Comparison of ENCODE assay signal across 9 mouse cellular contexts in genomic region chr8:120325172-120325767, GRCm38 (mm10).
DNase-seq lines count a peak whose midpoint lies in the region; ATAC-seq and TF ChIP-seq lines count a peak whose summit lies in the region.
"Had no signal": no experiment of that assay in that cellular context is flagged by ENCODE, and none has a peak within 500 bp of the region (broad histone marks: within the 10 kb centered on the region; RNA-seq: fewer than 3 reads in every experiment).

No protein-coding gene starts in this region.

- peaks cover 46% of the 10 kb centered on the region for H3K4me1 ChIP-seq in kidney, embryonic 15.5 days
- peaks cover 16% of the 10 kb centered on the region; the same call in 1 of the 2 replicates for H3K4me1 ChIP-seq in bone marrow, adult 2 months (ENCODE audit: control insufficient read depth, insufficient read depth, low read length)
- H3K4me1 ChIP-seq in limb, embryonic 10.5 days = peaks cover 63% of the 10 kb centered on the region

- 62% methylated on average over 5 of the region's 5 CpGs for WGBS in kidney, embryonic 15.5 days
- 21% methylated on average over 5 of the region's 5 CpGs for WGBS in bone marrow, adult 2 months
- WGBS in limb, embryonic 10.5 days = 70% methylated on average over 5 of the region's 5 CpGs

- H3K27ac ChIP-seq in kidney, embryonic 15.5 days = peak overlapping the region; percentile 25; the same call in 1 of the 2 replicates
- peak overlapping the region; percentile 12; the same call in 1 of the 2 replicates for H3K27ac ChIP-seq in bone marrow, adult 2 months (ENCODE audit: control insufficient read depth, insufficient read depth, low read depth, low read length, poor library complexity)
- H3K27ac ChIP-seq in limb, embryonic 10.5 days = peak overlapping the region; percentile 85
- H3K27ac ChIP-seq: kidney, postnatal 0 days had no signal

- no peaks in the 10 kb centered on the region for H3K36me3 ChIP-seq in kidney, embryonic 15.5 days
- H3K36me3 ChIP-seq in limb, embryonic 10.5 days = no peaks in the 10 kb centered on the region

- ATAC-seq in kidney, embryonic 15.5 days (replicated peaks; ENCODE audit: low FRiP score) = no peak

- no peak for TF ChIP-seq POLR2A in bone marrow, adult 2 months (IDR thresholded peaks at IDR 0.05; ENCODE audit: borderline replicate concordance, control insufficient read depth, low read depth, low read length)

- DNase-seq in kidney, adult 18-20 months = no peak
- DNase-seq in 416B (ENCODE audit: low read depth) = peak; percentile 99
- no peak for DNase-seq in limb, embryonic 10.5 days (ENCODE audit: low spot score)
- no peak for DNase-seq in frontal cortex, postnatal 36 days (ENCODE audit: low spot score in 2 of 2)
- DNase-seq in layer of hippocampus, postnatal 25 days (ENCODE audit: extremely low spot score in 1 of 2, low spot score in 1 of 2) = no peak
- DNase-seq: thymus, postnatal 25 days had no signal

- H3K9me3 ChIP-seq in kidney, embryonic 15.5 days (replicated peaks) = no peaks in the 10 kb centered on the region
- H3K9me3 ChIP-seq in limb, embryonic 10.5 days (replicated peaks) = no peaks in the 10 kb centered on the region

- no peaks in the 10 kb centered on the region for H3K27me3 ChIP-seq in kidney, embryonic 15.5 days
- H3K27me3 ChIP-seq in limb, embryonic 10.5 days (ENCODE audit: low read depth, poor library complexity, severe bottlenecking) = 0 out of 2 replicates have a peak, but pooled peaks cover 4% of the 10 kb centered on the region

- H3K4me3 ChIP-seq in kidney, embryonic 15.5 days (replicated peaks) = no peak overlapping the region
- no peak overlapping the region for H3K4me3 ChIP-seq in bone marrow, adult 2 months (replicated peaks; ENCODE audit: control insufficient read depth, low read depth, low read length)
- no peak overlapping the region for H3K4me3 ChIP-seq in limb, embryonic 10.5 days

- no peak overlapping the region for H3K4me2 ChIP-seq in kidney, embryonic 15.5 days

- no peak overlapping the region for H3K9ac ChIP-seq in kidney, embryonic 15.5 days

- TF ChIP-seq CTCF in bone marrow, adult 2 months (IDR thresholded peaks at IDR 0.05; ENCODE audit: control insufficient read depth, insufficient read depth, low read length) = no peak

Comparison
In these comparisons a context has a peak if more than half of its experiments do, and no peak if none do; other contexts are left out.
1. H3K27ac ChIP-seq: peak in every context shown above with its lines; median percentile 85 in limb, embryonic 10.5 days; 25 in kidney, embryonic 15.5 days; 12 in bone marrow, adult 2 months.